Mouse (Mus musculus): ENCODE data around the gene Atf6. TPM values are rescaled to one million over a fixed set of nuclear protein-coding genes. Genes with fewer than 3 reads are reported as not detected.

Atf6 gene
- total and polyA plus RNA-seq, 2 experiments from 2014 or later: 13.0 to 41.5 TPM

- no peaks in the 10 kb centered on the region for H3K27me3 ChIP-seq (ENCODE audit: control insufficient read depth, insufficient read depth, low read length)
- ATAC-seq (ENCODE audit: insufficient read depth, low read depth) (peak; percentile 42; the same call in 1 of the 2 replicates), DNase-seq (ENCODE audit: low spot score) (no peak)
- peaks cover 13% of the 10 kb centered on the region for H3K36me3 ChIP-seq (replicated peaks; ENCODE audit: control insufficient read depth, insufficient read depth, low read length)
- H3K9me3 ChIP-seq (replicated peaks; ENCODE audit: control insufficient read depth, low read length): no peaks in the 10 kb centered on the region
- no peak overlapping the region for H3K9ac ChIP-seq (replicated peaks; ENCODE audit: low read depth, low read length)
- peak overlapping the region; percentile 12; the same call in 1 of the 2 replicates for H3K27ac ChIP-seq (ENCODE audit: low read depth)
- no peak for TF ChIP-seq EP300 (IDR thresholded peaks at IDR 0.05; ENCODE audit: low read depth)
- TF ChIP-seq CTCF (IDR thresholded peaks at IDR 0.05; ENCODE audit: low read depth): no peak
- peaks cover 7% of the 10 kb centered on the region; the same call in 1 of the 2 replicates for H3K4me1 ChIP-seq (ENCODE audit: control insufficient read depth, insufficient read depth)
- WGBS: 76% methylated on average over 14 of the region's 14 CpGs
- no peak overlapping the region for H3K4me2 ChIP-seq (ENCODE audit: low read depth, low read length)
- no peak overlapping the region for H3K4me3 ChIP-seq (ENCODE audit: low read depth, low read length)
Measured at GRCm38 (mm10) chr1:170770691-170771090, 96.9 kb downstream of the Atf6 start.

GRCm38 (mm10) chr1:170766997-170767396 is 100.6 kb downstream of the Atf6 start:
- Histone ChIP-seq H3K4me2 (ENCODE audit: low read depth, low read length) (no peak overlapping the region), H3K9ac (replicated peaks; ENCODE audit: low read depth, low read length) (no peak overlapping the region), H3K36me3 (replicated peaks; ENCODE audit: control insufficient read depth, insufficient read depth, low read length) (peaks cover 7% of the 10 kb centered on the region; the same call in 1 of the 2 replicates), H3K4me3 (ENCODE audit: low read depth, low read length) (no peak overlapping the region), H3K27me3 (ENCODE audit: control insufficient read depth, insufficient read depth, low read length) (no peaks in the 10 kb centered on the region), H3K4me1 (ENCODE audit: control insufficient read depth, insufficient read depth) (peaks cover 7% of the 10 kb centered on the region; the same call in 1 of the 2 replicates), H3K9me3 (replicated peaks; ENCODE audit: control insufficient read depth, low read length) (no peaks in the 10 kb centered on the region), H3K27ac (ENCODE audit: low read depth) (peak overlapping the region; percentile 66)
- peak; percentile 89 for ATAC-seq (ENCODE audit: insufficient read depth, low read depth)
- 0 out of 2 replicates have a peak, but pooled peaks have one; percentile 34 for TF ChIP-seq EP300 (IDR thresholded peaks at IDR 0.05; ENCODE audit: low read depth)
- no peak for TF ChIP-seq CTCF (IDR thresholded peaks at IDR 0.05; ENCODE audit: low read depth)
- peak; percentile 70 for DNase-seq (ENCODE audit: low spot score)
- 13% methylated on average over 2 of the region's 2 CpGs for WGBS

GRCm38 (mm10) chr1:170764798-170765197 is 102.8 kb downstream of the Atf6 start:
- WGBS: 55% methylated on average over 1 of the region's 1 CpGs
- DNase-seq (ENCODE audit: low spot score): no peak

GRCm38 (mm10) chr1:170761634-170762033 is 105.9 kb downstream of the Atf6 start:
- Histone ChIP-seq H3K9me3 (replicated peaks; ENCODE audit: control insufficient read depth, low read length) (no peaks in the 10 kb centered on the region), H3K4me2 (ENCODE audit: low read depth, low read length) (no peak overlapping the region), H3K27ac (ENCODE audit: low read depth) (no peak overlapping the region), H3K9ac (replicated peaks; ENCODE audit: low read depth, low read length) (no peak overlapping the region), H3K36me3 (replicated peaks; ENCODE audit: control insufficient read depth, insufficient read depth, low read length) (peaks cover 7% of the 10 kb centered on the region; the same call in 1 of the 2 replicates), H3K27me3 (ENCODE audit: control insufficient read depth, insufficient read depth, low read length) (no peaks in the 10 kb centered on the region), H3K4me1 (ENCODE audit: control insufficient read depth, insufficient read depth) (no peaks in the 10 kb centered on the region; the same call in 1 of the 2 replicates), H3K4me3 (ENCODE audit: low read depth, low read length) (no peak overlapping the region)
- no peak for DNase-seq (ENCODE audit: low spot score)
- TF ChIP-seq CTCF (IDR thresholded peaks at IDR 0.05; ENCODE audit: low read depth): no peak
- no peak for TF ChIP-seq EP300 (IDR thresholded peaks at IDR 0.05; ENCODE audit: low read depth)
- 93% methylated on average over 1 of the region's 1 CpGs for WGBS
- ATAC-seq (ENCODE audit: insufficient read depth, low read depth): no peak

More at GRCm38 (mm10) chr1:170764798-170765197, 102.8 kb downstream of the Atf6 start:
- H3K4me1 ChIP-seq (ENCODE audit: control insufficient read depth, insufficient read depth): no peaks in the 10 kb centered on the region; the same call in 1 of the 2 replicates
- H3K9me3 ChIP-seq (replicated peaks; ENCODE audit: control insufficient read depth, low read length): no peaks in the 10 kb centered on the region
- ATAC-seq (ENCODE audit: insufficient read depth, low read depth): no peak
- H3K27ac ChIP-seq (ENCODE audit: low read depth): no peak overlapping the region
- H3K4me2 ChIP-seq (ENCODE audit: low read depth, low read length): no peak overlapping the region
- H3K9ac ChIP-seq (replicated peaks; ENCODE audit: low read depth, low read length): no peak overlapping the region
- no peak overlapping the region for H3K4me3 ChIP-seq (ENCODE audit: low read depth, low read length)
- no peaks in the 10 kb centered on the region for H3K27me3 ChIP-seq (ENCODE audit: control insufficient read depth, insufficient read depth, low read length)
- peaks cover 7% of the 10 kb centered on the region; the same call in 1 of the 2 replicates for H3K36me3 ChIP-seq (replicated peaks; ENCODE audit: control insufficient read depth, insufficient read depth, low read length)
- no peak for TF ChIP-seq CTCF (IDR thresholded peaks at IDR 0.05; ENCODE audit: low read depth)
- TF ChIP-seq EP300 (IDR thresholded peaks at IDR 0.05; ENCODE audit: low read depth): no peak

- no peak for TF ChIP-seq CTCF (IDR thresholded peaks at IDR 0.05; ENCODE audit: low read depth)
- no peak for TF ChIP-seq EP300 (IDR thresholded peaks at IDR 0.05; ENCODE audit: low read depth)
- WGBS: 90% methylated on average over 5 of the region's 5 CpGs
- no peaks in the 10 kb centered on the region for H3K36me3 ChIP-seq (replicated peaks; ENCODE audit: control insufficient read depth, insufficient read depth, low read length)
- no peaks in the 10 kb centered on the region for H3K4me1 ChIP-seq (ENCODE audit: control insufficient read depth, insufficient read depth)
- no peak for ATAC-seq (ENCODE audit: insufficient read depth, low read depth)
- no peak overlapping the region for H3K4me3 ChIP-seq (ENCODE audit: low read depth, low read length)
- H3K9me3 ChIP-seq (replicated peaks; ENCODE audit: control insufficient read depth, low read length): no peaks in the 10 kb centered on the region
- no peak overlapping the region for H3K27ac ChIP-seq (ENCODE audit: low read depth)
- H3K4me2 ChIP-seq (ENCODE audit: low read depth, low read length): no peak overlapping the region
- no peaks in the 10 kb centered on the region for H3K27me3 ChIP-seq (ENCODE audit: control insufficient read depth, insufficient read depth, low read length)
- no peak for DNase-seq (ENCODE audit: low spot score)
- no peak overlapping the region for H3K9ac ChIP-seq (replicated peaks; ENCODE audit: low read depth, low read length)
Measured at GRCm38 (mm10) chr1:170753597-170753996, 114.0 kb downstream of the Atf6 start.

GRCm38 (mm10) chr1:170751797-170752196 is 115.8 kb downstream of the Atf6 start:
- Histone ChIP-seq H3K4me1 (ENCODE audit: control insufficient read depth, insufficient read depth) (no peaks in the 10 kb centered on the region; the same call in 1 of the 2 replicates), H3K9me3 (replicated peaks; ENCODE audit: control insufficient read depth, low read length) (no peaks in the 10 kb centered on the region), H3K4me3 (ENCODE audit: low read depth, low read length) (no peak overlapping the region), H3K27me3 (ENCODE audit: control insufficient read depth, insufficient read depth, low read length) (no peaks in the 10 kb centered on the region), H3K27ac (ENCODE audit: low read depth) (no peak overlapping the region), H3K4me2 (ENCODE audit: low read depth, low read length) (no peak overlapping the region), H3K36me3 (replicated peaks; ENCODE audit: control insufficient read depth, insufficient read depth, low read length) (no peaks in the 10 kb centered on the region), H3K9ac (replicated peaks; ENCODE audit: low read depth, low read length) (no peak overlapping the region)
- ATAC-seq (ENCODE audit: insufficient read depth, low read depth): no peak
- no peak for TF ChIP-seq EP300 (IDR thresholded peaks at IDR 0.05; ENCODE audit: low read depth)
- TF ChIP-seq CTCF (IDR thresholded peaks at IDR 0.05; ENCODE audit: low read depth): no peak
- WGBS: 47% methylated on average over 7 of the region's 7 CpGs
- DNase-seq (ENCODE audit: low spot score): no peak

Measured in heart, postnatal 0 days (tissue).